Mouse (Mus musculus): Measurements from ENCODE around the gene Gstp2. TPM values are rescaled to one million over a fixed set of nuclear protein-coding genes. Genes with fewer than 3 reads are reported as not detected.

The Gstp2 gene
- polyA plus RNA-seq, 1 experiment from 2014 or later, result 33.6 TPM

DNA sequence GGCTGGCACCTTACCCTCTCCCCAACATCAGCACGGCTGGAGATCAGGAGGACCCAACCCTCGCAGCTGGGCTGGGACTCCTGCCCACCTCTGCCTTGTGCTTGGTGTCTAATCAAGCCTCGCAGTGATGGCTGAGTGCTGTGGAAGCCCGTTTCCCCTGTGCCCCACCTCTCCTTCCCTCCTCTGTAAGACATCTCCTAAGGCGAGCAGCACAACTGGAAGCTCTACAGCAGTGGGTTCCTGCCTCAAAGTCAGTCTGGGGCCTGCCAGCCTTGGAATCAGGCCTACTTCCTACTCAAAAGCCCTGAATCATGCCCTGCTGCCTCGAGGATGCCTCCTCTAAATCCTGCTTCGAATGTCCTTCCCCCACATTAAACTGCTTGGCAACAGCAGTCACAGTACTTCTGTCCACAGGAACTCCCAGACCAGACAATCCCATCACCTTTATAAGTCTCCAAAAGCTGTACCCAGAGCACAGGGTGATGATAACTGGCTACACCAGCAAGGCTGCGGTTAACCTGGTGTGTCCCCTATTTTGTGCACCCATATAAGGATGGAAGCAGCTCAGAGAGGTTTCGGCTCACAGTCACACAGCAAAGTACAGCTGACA is 46.6 kb downstream of the Gstp2 start:
- 83% methylated on average over 9 of the region's 9 CpGs for WGBS
- Histone ChIP-seq H3K4me3 (ENCODE audit: low read length) (no peak overlapping the region), H3K9me3 (ENCODE audit: control insufficient read depth, low read length) (no peaks in the 10 kb centered on the region), H3K4me1 (ENCODE audit: control insufficient read depth, insufficient read depth, low read length) (peaks cover 23% of the 10 kb centered on the region), H3K9ac (ENCODE audit: low read depth, low read length) (peak overlapping the region; percentile 95), H3K27ac (ENCODE audit: low read length) (no peak overlapping the region), H3K27me3 (replicated peaks; ENCODE audit: control insufficient read depth, insufficient read depth, low read length) (no peaks in the 10 kb centered on the region), H3K36me3 (ENCODE audit: control insufficient read depth, insufficient read depth, low read length) (no peaks in the 10 kb centered on the region), H3K4me2 (ENCODE audit: low read depth, low read length) (peak overlapping the region; percentile 96)
- no peak for ATAC-seq

DNA sequence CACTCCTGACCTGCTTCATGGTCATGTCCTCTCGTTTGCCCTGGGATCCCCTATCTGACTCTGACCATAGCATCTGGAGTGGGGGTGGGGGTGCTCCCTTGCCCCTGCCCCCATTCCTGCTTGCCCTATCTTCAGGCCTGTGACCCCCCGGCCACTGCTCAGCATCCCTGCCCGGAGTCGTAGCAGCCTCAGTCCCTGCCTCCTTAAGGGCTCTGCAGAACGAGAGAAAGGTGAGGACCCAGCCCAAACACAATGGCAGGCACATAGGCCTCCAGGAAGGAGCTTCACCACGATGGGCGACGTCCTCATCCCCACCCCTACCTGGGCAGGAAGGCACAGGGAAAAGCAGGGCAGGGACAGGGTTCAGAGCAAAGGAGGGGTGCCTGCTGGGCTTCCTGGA is 47.5 kb downstream of the Gstp2 start:
- H3K36me3 ChIP-seq (ENCODE audit: control insufficient read depth, insufficient read depth, low read length), result no peaks in the 10 kb centered on the region
- H3K9me3 ChIP-seq (ENCODE audit: control insufficient read depth, low read length), result no peaks in the 10 kb centered on the region
- H3K27ac ChIP-seq (ENCODE audit: low read length), result no peak overlapping the region
- no peak overlapping the region for H3K9ac ChIP-seq (ENCODE audit: low read depth, low read length)
- H3K4me2 ChIP-seq (ENCODE audit: low read depth, low read length), result no peak overlapping the region
- no peak overlapping the region for H3K4me3 ChIP-seq (ENCODE audit: low read length)
- H3K4me1 ChIP-seq (ENCODE audit: control insufficient read depth, insufficient read depth, low read length), result peaks cover 23% of the 10 kb centered on the region
- ATAC-seq, result no peak
- H3K27me3 ChIP-seq (replicated peaks; ENCODE audit: control insufficient read depth, insufficient read depth, low read length), result no peaks in the 10 kb centered on the region
- 76% methylated on average over 8 of the region's 8 CpGs for WGBS

DNA sequence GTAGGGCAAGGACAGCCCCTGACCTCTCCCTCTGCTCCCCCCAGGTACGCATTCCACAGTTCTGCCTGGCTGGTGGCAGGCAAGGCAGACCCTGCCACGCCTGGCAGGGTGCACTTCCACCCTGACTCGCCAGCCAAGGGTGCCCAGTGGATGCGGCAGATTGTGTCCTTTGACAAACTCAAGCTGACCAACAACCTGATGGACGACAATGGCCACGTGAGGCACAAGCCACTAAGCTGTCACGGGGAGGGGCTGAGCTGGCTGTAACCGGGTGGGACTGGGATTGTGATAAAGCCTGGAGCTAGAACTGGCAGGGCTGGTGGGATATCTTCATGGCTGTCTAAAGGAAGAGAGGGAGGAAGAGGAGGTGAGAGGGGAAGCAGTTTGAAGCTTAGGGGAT is 48.6 kb downstream of the Gstp2 start:
- H3K9ac ChIP-seq (ENCODE audit: low read depth, low read length), result 0 out of 2 replicates have a peak overlapping the region, but pooled peaks have one; percentile 19
- 48% methylated on average over 8 of the region's 8 CpGs for WGBS
- H3K36me3 ChIP-seq (ENCODE audit: control insufficient read depth, insufficient read depth, low read length), result no peaks in the 10 kb centered on the region
- no peak overlapping the region for H3K4me2 ChIP-seq (ENCODE audit: low read depth, low read length)
- ATAC-seq, result no peak
- no peaks in the 10 kb centered on the region for H3K9me3 ChIP-seq (ENCODE audit: control insufficient read depth, low read length)
- no peak overlapping the region for H3K27ac ChIP-seq (ENCODE audit: low read length)
- H3K4me3 ChIP-seq (ENCODE audit: low read length), result no peak overlapping the region
- H3K27me3 ChIP-seq (replicated peaks; ENCODE audit: control insufficient read depth, insufficient read depth, low read length), result no peaks in the 10 kb centered on the region
- peaks cover 25% of the 10 kb centered on the region for H3K4me1 ChIP-seq (ENCODE audit: control insufficient read depth, insufficient read depth, low read length)

DNA sequence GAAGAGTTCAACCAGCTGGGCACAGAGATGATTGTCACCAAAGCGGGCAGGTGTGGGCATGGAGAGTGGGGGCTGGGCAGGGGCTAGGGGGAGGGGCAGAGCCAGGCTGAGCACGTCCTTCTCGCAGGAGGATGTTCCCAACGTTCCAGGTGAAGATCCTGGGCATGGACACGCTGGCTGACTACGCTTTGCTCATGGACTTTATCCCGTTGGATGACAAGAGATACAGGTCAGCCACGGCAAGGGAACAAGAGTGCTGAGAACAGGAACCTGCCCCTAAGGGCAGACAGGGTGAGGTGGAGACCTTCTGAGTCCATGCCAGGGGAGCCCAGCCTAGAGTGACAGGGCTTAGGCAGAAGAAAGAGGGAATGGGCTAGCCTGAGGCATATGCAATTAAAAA is 49.1 kb downstream of the Gstp2 start:
- ATAC-seq, result no peak
- peaks cover 20% of the 10 kb centered on the region for H3K4me1 ChIP-seq (ENCODE audit: control insufficient read depth, insufficient read depth, low read length)

DNA sequence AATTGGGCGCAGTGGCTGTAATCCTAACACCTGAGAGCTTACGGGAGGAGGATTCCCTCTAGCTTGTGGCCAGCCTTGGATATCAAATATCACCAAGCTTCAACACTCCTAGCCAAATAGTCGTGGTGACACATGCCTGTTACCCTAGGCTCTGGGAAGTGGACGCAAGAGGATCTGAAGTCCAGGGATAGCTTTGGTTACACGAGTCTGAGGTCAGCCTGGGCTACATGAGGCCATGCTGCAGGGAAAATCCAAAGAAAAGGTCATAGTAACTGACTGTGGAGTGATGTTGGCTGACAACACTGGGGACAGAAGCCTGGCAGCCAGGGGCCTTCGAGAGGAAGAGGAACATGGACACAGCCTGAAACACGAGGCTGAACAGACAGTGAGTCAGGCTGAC is 49.7 kb downstream of the Gstp2 start:
- no peak for ATAC-seq
- Histone ChIP-seq H3K4me3 (ENCODE audit: low read length) (no peak overlapping the region), H3K27me3 (replicated peaks; ENCODE audit: control insufficient read depth, insufficient read depth, low read length) (no peaks in the 10 kb centered on the region), H3K4me2 (ENCODE audit: low read depth, low read length) (no peak overlapping the region), H3K36me3 (ENCODE audit: control insufficient read depth, insufficient read depth, low read length) (no peaks in the 10 kb centered on the region), H3K9me3 (ENCODE audit: control insufficient read depth, low read length) (no peaks in the 10 kb centered on the region), H3K9ac (ENCODE audit: low read depth, low read length) (no peak overlapping the region), H3K4me1 (ENCODE audit: control insufficient read depth, insufficient read depth, low read length) (peaks cover 14% of the 10 kb centered on the region), H3K27ac (ENCODE audit: low read length) (no peak overlapping the region)
- WGBS, result 76% methylated on average over 7 of the region's 7 CpGs

More for the DNA sequence above, 49.1 kb downstream of the Gstp2 start:
- Histone ChIP-seq H3K9ac (ENCODE audit: low read depth, low read length) (no peak overlapping the region), H3K27me3 (replicated peaks; ENCODE audit: control insufficient read depth, insufficient read depth, low read length) (no peaks in the 10 kb centered on the region), H3K27ac (ENCODE audit: low read length) (no peak overlapping the region), H3K4me3 (ENCODE audit: low read length) (no peak overlapping the region), H3K4me2 (ENCODE audit: low read depth, low read length) (no peak overlapping the region), H3K9me3 (ENCODE audit: control insufficient read depth, low read length) (no peaks in the 10 kb centered on the region), H3K36me3 (ENCODE audit: control insufficient read depth, insufficient read depth, low read length) (no peaks in the 10 kb centered on the region)
- WGBS, result 82% methylated on average over 8 of the region's 8 CpGs

DNA sequence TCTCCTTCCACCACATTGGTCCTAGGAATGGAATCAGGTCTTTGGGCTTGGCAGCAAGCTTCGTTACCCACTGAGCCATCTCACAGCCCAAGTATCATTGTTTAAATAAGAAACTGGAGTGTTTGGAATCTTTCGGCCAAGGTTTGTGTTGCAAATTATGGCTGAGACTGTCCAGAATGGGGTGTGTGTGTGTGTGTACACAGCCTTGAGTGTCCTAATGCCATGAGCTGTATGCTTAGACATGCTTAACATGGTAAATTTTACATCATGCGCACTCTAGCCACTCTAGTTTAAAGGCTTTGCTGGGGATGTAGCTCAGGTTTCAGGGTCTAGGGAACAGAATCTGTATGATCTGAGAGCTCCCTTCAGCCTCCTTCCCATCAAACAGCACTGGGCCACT is 50.3 kb downstream of the Gstp2 start:
- no peak overlapping the region for H3K27ac ChIP-seq (ENCODE audit: low read length)
- WGBS, result 71% methylated on average over 3 of the region's 3 CpGs
- ATAC-seq, result no peak

DNA sequence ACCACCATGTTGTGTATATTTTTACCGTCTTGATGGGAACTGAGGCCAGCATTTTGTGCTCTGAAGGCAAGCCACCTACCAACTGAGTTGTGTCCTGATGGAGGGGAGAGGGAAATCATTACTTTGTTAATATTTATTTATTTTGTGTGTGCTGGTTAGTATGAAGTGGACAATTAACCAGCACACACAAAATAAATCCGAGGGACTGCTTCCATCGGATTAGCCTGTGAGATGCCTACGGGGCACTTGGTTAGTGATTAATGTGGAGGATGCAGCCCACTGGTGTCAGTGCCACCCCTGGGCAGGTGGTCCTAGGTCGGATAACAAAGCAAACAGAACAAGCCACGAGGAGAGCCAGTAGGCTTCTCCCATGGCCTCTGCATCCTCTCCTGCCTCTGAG is 50.9 kb downstream of the Gstp2 start:
- no peak overlapping the region for H3K9ac ChIP-seq (ENCODE audit: low read depth, low read length)
- no peak for ATAC-seq
- H3K4me1 ChIP-seq (ENCODE audit: control insufficient read depth, insufficient read depth, low read length), result peaks cover 12% of the 10 kb centered on the region
- H3K27ac ChIP-seq (ENCODE audit: low read length), result no peak overlapping the region
- H3K36me3 ChIP-seq (ENCODE audit: control insufficient read depth, insufficient read depth, low read length), result no peaks in the 10 kb centered on the region
- H3K4me3 ChIP-seq (ENCODE audit: low read length), result no peak overlapping the region
- WGBS, result 62% methylated on average over 6 of the region's 6 CpGs
- no peaks in the 10 kb centered on the region for H3K9me3 ChIP-seq (ENCODE audit: control insufficient read depth, low read length)
- no peaks in the 10 kb centered on the region for H3K27me3 ChIP-seq (replicated peaks; ENCODE audit: control insufficient read depth, insufficient read depth, low read length)
- H3K4me2 ChIP-seq (ENCODE audit: low read depth, low read length), result no peak overlapping the region

More for the DNA sequence above, 50.3 kb downstream of the Gstp2 start:
- Histone ChIP-seq H3K36me3 (ENCODE audit: control insufficient read depth, insufficient read depth, low read length) (no peaks in the 10 kb centered on the region), H3K9me3 (ENCODE audit: control insufficient read depth, low read length) (no peaks in the 10 kb centered on the region), H3K4me1 (ENCODE audit: control insufficient read depth, insufficient read depth, low read length) (peaks cover 12% of the 10 kb centered on the region), H3K4me3 (ENCODE audit: low read length) (no peak overlapping the region), H3K27me3 (replicated peaks; ENCODE audit: control insufficient read depth, insufficient read depth, low read length) (no peaks in the 10 kb centered on the region), H3K9ac (ENCODE audit: low read depth, low read length) (no peak overlapping the region), H3K4me2 (ENCODE audit: low read depth, low read length) (no peak overlapping the region)

DNA sequence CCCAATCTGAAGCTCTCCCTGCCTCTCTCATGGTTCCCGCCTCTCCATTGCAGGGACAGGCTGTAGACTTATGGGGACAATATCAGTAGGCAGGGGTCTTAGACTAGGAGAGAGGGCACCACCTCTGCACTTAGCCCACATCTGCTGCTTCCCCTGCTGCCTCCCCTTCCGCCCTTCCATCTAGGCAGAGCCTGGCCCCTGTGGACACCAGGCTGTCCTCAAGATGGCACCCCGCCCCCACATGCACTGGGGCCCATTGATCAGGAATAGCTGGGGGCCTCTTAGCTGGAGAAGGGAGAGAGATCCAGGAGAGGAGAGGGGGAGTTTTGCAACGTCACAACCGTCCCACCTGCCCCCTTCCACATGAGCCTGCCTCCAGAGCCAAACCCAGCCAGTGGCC is 53.4 kb downstream of the Gstp2 start, which contains the start of gene Tbx10:
Gene Tbx10, plus strand, starts transcription at position 337 of the 400 bp plus-strand sequence.
- no peaks in the 10 kb centered on the region; the same call in 1 of the 2 replicates for H3K36me3 ChIP-seq (ENCODE audit: control insufficient read depth, insufficient read depth, low read length)
- ATAC-seq, result no peak
- no peaks in the 10 kb centered on the region for H3K27me3 ChIP-seq (replicated peaks; ENCODE audit: control insufficient read depth, insufficient read depth, low read length)
- H3K4me2 ChIP-seq (ENCODE audit: low read depth, low read length), result no peak within 1 kb of the TSS
- H3K4me3 ChIP-seq (ENCODE audit: low read length), result no peak within 1 kb of the TSS
- no peak within 1 kb of the TSS for H3K27ac ChIP-seq (ENCODE audit: low read length)
- H3K9me3 ChIP-seq (ENCODE audit: control insufficient read depth, low read length), result no peaks in the 10 kb centered on the region
- peaks cover 6% of the 10 kb centered on the region for H3K4me1 ChIP-seq (ENCODE audit: control insufficient read depth, insufficient read depth, low read length)
- WGBS, result 64% methylated on average over 5 of the region's 5 CpGs
- H3K9ac ChIP-seq (ENCODE audit: low read depth, low read length), result peak within 1 kb of the TSS; percentile 38; the same call in 1 of the 2 replicates

DNA sequence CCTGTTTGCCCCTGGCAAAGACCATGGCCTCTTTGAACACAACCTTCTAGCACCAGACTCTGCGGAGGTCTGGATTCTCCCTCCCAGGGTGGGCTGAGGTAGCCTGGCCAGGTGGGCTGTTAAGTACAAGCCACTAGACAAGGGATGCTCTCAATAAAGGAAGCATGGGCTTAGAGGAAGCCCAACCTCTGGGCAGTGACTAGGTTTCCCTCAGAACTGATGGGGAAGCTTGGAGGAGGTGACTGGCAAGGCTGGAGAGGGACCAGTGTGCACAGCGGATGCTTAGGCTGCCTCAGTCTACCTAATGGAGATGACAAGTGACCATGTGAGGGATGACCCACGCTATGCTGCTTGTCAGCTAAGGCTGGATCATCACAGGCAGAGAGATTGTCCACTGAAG is 53.9 kb downstream of the Gstp2 start:
- no peak overlapping the region for H3K27ac ChIP-seq (ENCODE audit: low read length)
- H3K9ac ChIP-seq (ENCODE audit: low read depth, low read length), result no peak overlapping the region
- peaks cover 10% of the 10 kb centered on the region for H3K4me1 ChIP-seq (ENCODE audit: control insufficient read depth, insufficient read depth, low read length)
- WGBS, result 84% methylated on average over 3 of the region's 3 CpGs
- H3K36me3 ChIP-seq (ENCODE audit: control insufficient read depth, insufficient read depth, low read length), result no peaks in the 10 kb centered on the region; the same call in 1 of the 2 replicates
- no peaks in the 10 kb centered on the region for H3K9me3 ChIP-seq (ENCODE audit: control insufficient read depth, low read length)
- no peak overlapping the region for H3K4me2 ChIP-seq (ENCODE audit: low read depth, low read length)
- no peak overlapping the region for H3K4me3 ChIP-seq (ENCODE audit: low read length)
- ATAC-seq, result no peak
- no peaks in the 10 kb centered on the region for H3K27me3 ChIP-seq (replicated peaks; ENCODE audit: control insufficient read depth, insufficient read depth, low read length)

DNA sequence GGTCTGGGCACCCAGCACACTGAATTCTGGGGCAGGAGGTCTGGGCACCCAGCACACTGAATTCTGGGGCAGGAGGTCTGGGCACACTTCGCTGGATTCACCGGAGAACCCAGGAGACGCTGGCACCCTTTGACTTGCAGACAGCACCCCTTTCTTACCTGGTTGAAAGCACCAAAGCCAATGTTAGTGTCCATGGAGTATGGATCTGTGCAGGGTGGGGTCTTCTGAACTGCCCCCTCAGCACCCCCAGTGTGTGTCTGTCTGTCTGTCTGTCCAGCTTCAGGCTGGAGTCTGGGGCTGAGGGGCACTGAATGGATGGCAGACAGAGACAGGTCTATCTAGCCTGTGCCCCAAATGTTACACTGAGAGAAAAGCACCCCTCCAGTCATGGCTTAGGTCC is 54.3 kb downstream of the Gstp2 start:
- no peak overlapping the region for H3K4me2 ChIP-seq (ENCODE audit: low read depth, low read length)
- no peak for ATAC-seq
- WGBS, result 94% methylated on average over 3 of the region's 3 CpGs
- no peaks in the 10 kb centered on the region for H3K27me3 ChIP-seq (replicated peaks; ENCODE audit: control insufficient read depth, insufficient read depth, low read length)
- H3K36me3 ChIP-seq (ENCODE audit: control insufficient read depth, insufficient read depth, low read length), result no peaks in the 10 kb centered on the region; the same call in 1 of the 2 replicates
- H3K4me1 ChIP-seq (ENCODE audit: control insufficient read depth, insufficient read depth, low read length), result peaks cover 14% of the 10 kb centered on the region
- H3K27ac ChIP-seq (ENCODE audit: low read length), result no peak overlapping the region
- H3K9me3 ChIP-seq (ENCODE audit: control insufficient read depth, low read length), result no peaks in the 10 kb centered on the region
- H3K9ac ChIP-seq (ENCODE audit: low read depth, low read length), result no peak overlapping the region
- no peak overlapping the region for H3K4me3 ChIP-seq (ENCODE audit: low read length)
